Mouse (Mus musculus) left cerebral cortex, postnatal 25 days (tissue): ENCODE results near the gene Btnl2. TPM values are rescaled to one million over a fixed set of nuclear protein-coding genes. Genes with fewer than 3 reads are reported as not detected.
A peak's percentile ranks its signal among the peaks of the same experiment; 100 is the strongest.

Source experiments
- DNase-seq, 2 experiments: peaks; one replicate each; pipeline ENCODE4 v3.0.0; 2022; ENCODE audit warnings: low spot score in 2 of 2, mixed read lengths in 1 of 2
- intact Hi-C: fragments of 180-260 bp; cut with DNase I; formaldehyde crosslinking; loops from one replicate; pipeline ENCODE4 v1.15.1; 2025
- total RNA-seq, 2 experiments: library from RNA; stranded (reverse); gene quantifications; 2 replicates each; pipeline ENCODE4 v1.2.3; 2021

The Btnl2 gene
- total RNA-seq, 2 experiments from 2014 or later: 0.71 to 0.73 TPM

DNA sequence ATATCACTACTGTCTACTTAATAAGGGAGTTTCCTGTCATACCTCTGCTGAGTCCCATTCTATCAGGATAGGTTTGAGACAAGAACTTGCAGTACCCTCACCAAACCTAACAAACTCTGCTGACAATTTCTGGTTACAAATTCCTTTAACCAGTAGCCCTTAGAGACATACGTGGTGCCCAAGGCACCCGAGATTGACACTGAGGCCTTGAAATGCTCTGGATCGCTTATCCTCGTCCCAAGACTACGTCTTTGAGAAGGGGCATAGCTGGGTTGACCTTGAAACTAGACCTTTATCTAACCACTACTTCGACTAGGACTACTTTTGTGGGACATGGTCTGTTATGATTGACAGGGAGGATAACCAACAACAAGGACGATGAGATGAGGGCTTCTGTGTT, 9.1 kb upstream of the Btnl2 start:
- intact Hi-C loops: no loop called here

DNA sequence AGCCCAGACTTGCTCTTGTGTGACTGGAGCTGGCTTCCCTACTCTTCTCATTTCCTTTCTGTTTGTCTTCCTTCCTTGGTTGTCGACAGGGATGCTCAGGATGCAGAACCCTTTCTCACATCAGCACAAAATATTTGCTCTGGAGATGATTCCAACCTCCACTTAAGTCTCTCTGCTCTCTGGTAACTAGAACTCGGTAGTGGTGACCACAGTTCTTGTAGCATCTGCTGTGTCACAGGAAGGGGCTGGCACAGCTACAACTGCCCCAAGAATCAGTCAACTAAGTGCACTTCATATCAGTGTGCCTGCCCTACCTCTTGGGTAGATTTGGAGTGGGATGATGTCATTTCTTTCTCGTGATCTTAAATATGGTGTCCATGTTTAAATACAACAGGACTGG, 8.6 kb upstream of the Btnl2 start:
- intact Hi-C loops: no loop called here
- no peak for DNase-seq

More for the DNA sequence above, 9.1 kb upstream of the Btnl2 start:
- DNase-seq: no peak

DNA sequence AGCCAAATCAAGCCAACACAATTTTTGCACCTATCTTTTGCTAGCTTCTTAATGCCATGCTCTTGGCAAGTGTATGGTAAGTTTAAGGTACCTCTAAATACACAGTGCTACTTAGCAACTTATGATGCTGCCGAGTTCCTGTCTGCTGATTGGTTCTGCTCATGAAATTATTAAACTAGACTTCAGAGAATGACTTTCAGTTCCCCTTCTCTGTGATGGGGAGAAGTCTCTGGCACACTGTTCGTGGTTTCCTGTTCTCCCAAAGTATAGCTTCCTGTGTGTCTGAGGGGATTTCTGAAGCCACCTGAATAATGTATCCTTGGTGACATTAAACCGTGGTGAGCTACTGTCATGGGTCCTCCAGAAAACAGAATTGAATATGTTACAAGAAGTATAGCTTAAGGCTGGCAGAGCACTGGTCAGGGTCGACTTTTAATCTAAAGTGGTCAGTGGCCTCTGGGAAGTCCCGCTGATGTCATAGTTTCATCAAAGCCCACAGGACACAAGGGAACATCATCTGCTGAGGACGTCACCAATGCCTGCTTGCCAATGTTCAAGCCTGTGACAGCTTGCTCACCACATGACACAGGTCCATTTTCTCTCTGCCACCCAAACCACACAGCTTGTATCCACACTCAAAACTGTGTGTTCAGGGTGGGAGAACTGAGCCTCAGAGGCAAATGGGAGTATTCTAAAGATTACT, 6.9 kb upstream of the Btnl2 start:
- peak; percentile 48 to 63 for DNase-seq
- intact Hi-C loops: no loop called here

DNA sequence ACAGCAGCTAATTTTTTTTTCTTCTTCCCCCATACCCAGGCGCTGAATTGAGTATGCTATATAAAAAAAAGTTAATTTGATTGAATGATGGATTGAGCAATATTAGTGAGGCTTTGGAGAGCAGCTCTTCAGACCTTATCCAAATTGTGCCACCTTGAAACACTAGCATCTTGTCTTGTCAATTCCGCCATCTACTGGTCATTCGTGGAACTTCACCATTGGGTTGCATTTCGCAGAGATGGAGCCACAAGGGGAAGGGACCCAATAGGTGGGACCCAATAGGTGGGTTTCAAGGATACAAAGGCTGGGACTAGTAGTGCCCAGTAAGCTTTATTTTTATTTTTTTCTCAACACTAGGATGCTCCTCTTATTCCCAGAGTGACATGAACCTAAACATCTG, 5.2 kb upstream of the Btnl2 start:
- DNase-seq: peak; percentile 73 to 77
- intact Hi-C loops: loop anchor here (1.0 kb wide), 1 partner anchor 99 kb away; no protein-coding TSS in a partner anchor

DNA sequence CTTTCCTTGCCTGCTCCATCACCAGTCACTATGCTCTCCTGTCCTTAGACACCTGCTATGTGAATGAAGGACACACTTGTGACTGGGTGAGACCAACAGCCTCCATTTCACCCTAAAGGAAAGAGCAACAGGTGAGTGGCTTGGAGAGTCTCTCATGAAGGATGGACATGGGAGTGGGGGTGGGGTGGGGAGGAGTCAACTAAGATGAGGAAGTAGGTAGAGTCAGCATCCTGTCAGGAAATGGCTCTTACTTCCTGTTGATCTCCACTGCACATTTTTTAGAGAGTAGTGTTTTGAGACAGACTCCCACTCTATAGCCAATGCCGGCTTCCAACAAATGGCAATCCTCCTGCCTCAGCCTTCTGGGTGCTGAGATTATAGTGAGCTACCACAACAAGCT, 318 bp downstream of the Btnl2 start:
- DNase-seq: no peak
- intact Hi-C loops: loop anchor here (5.0 kb wide), 1 partner anchor 183 kb away; no protein-coding TSS in a partner anchor

DNA sequence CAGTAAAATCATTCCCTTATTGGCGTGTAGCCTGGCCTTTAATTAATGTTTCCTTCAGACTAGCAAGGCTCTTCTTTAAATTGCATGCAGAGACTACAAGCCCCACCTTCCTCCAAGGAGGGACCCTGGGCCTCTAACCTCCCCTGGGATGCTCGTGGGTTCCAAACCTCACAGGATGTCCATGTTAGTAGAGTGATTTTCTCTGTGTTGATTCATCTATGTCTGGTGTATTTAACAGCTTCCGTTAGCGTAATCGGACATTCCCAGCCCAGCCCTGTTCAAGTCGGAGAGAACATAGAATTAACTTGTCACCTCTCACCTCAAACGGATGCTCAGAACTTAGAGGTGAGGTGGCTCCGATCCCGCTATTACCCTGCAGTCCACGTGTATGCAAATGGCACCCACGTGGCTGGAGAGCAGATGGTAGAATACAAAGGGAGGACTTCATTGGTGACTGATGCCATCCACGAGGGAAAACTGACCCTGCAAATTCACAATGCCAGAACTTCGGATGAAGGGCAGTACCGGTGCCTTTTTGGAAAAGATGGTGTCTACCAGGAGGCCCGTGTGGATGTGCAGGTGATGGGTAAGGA, 8.4 kb downstream of the Btnl2 start:
- intact Hi-C loops: no loop called here
- DNase-seq: no peak

DNA sequence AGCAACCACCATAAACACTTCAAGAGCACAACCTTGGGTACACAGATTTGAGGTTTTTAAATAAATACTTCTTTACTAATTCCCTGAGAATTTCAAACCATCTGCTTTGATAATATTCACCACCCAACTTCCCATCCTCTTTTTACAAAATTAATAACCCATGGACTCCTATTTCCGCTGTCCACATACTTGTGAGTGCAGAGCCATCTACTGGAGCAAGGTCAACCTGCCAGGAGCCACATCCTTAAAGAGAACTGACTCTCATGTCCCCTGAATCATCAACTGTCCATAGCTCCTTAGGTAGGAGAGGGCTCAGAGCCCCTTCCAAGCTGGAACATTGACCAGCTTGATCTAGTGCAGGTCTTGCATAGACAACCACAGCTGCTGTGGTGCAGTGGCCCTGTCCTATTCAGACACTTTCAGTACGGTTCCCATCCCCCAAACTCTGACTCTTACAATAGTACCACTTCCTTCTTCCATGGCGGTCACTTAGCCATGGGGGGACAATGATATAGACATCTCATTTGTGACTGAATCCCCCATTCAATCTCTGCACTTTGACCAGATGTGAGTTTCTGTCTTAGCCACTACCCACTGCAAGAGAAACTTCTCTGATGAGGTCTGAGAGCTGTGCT, 9.2 kb downstream of the Btnl2 start:
- no peak for DNase-seq
- intact Hi-C loops: no loop called here

DNA sequence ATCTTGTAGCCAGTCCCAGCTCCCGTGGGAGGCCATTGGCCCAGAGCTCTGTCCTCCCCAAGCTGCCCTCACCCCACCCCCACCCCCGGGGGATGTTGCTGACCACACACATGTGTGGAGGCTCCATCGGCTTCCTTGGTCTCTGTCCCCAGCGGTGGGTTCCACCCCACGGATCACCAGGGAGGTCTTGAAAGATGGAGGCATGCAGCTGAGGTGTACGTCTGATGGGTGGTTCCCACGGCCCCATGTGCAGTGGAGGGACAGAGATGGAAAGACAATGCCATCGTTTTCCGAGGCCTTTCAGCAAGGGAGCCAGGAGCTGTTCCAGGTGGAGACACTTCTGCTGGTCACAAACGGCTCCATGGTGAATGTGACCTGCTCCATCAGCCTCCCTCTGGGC, 10.4 kb downstream of the Btnl2 start:
- no peak for DNase-seq
- intact Hi-C loops: no loop called here

DNA sequence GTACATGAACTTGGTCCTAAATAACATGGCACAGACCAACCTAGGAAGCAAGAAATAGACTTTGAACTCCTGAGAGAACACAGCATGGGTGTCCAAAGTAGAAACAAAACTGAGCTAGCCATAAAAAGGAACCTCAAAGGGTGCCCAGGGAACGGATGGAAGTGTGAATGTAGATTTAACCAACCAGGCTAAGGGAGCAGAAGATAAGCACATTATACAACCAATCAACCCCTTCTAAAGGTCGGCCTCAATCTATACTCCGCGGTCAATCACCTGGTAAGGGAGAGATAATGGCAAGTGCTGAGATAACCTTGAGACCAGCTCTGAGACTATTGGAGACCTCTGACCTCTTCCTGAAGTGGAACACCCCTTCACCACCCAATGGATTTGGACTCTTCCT, 15.9 kb downstream of the Btnl2 start:
- intact Hi-C loops: loop anchor here (5.0 kb wide), 1 partner anchor 107 kb away; the partner anchor contains the start of gene Btnl4

DNA sequence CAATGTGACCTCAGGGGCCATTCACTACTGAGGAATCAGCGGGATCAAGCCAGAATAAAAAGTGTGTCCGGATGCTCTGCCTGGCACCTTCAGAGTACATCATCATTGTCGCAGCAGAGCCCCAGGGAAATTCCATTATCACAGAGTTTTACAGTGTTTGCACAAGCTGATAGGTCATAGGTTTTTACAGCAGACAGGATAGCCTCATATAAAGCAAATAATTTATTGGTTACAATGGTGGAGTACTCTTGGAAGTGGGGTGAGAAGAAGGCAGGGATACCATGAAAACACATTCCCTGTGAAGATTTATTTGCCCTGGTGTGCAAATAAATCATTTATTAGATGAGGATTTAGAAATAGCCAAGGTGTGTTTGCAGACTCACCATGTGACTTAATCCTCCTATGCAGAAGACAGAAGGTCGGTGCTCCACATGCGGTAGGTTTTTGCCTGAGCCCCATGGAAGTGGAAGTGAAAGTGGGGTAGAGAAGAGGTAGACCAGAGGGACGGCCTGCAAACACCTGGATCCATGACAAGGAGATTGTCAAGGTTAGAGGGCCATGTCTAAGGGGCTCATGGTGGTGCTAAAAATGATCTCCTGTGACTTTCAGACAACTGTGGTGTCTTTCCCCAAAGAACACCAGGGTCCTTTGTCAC, 18.6 kb downstream of the Btnl2 start:
- no peak for DNase-seq
- intact Hi-C loops: loop anchor here (5.0 kb wide), 1 partner anchor 104 kb away; the partner anchor contains the start of gene Btnl4

More for the DNA sequence above, 15.9 kb downstream of the Btnl2 start:
- DNase-seq: no peak

DNA sequence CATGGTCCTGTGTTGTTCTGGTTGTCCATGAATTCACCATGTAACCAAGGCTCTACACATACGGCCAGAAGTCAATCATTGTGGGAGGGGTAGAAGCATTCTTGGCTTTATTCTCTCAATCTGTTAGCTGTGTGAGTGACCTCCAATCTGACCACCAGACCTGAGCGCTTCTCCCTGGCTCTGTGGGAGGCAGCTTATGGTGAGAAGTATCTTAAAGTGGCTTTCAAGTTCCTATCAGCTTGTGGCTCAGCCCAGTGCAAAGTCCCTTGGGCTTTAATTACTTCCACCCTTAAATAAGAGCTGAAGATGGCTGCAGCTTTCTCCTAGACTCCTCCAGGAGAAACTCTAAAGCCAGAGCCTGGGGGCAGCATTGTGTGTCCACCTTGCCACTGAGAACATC, 22.2 kb downstream of the Btnl2 start, which contains the start of gene Btnl1:
Gene Btnl1, plus strand, starts transcription at position 286 of the 400 bp plus-strand sequence.
- intact Hi-C loops: no loop called here
- DNase-seq: no peak

DNA sequence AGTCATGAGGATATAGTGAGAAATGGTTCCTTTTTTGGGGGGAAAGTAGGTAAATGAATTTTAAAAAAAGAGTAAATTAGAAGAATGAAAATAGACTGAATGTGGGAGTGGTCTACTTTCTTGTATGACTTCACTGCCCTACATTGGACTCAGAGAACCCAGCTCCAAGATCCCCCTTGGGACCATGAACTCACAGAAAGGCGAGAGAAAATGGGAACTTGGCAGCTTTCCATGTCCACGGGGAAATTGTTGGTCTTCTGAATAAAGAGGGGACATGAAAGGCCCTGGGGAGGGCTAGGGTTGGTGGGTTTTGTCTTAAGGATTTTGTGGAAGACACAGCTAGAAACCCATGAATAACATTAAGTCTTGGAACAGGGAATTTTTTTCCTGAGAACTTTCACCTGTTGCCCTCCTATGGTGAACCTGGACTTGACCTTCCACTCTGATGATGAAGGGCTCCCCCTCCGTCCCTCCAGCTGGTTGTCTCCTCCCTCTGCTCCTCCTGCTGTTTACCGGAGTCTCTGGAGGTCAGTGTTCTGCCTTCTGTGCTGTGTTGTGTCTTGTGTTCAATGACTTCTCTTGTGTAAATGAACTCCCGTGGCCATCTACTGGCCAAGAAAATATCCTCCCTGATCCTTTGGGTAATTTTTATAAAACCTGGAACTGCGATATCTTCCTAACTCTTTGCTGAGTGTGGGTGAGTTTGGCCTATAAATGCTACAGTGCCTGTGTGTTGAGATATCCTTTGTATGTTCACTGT, 23.0 kb downstream of the Btnl2 start:
- no peak for DNase-seq
- intact Hi-C loops: no loop called here

DNA sequence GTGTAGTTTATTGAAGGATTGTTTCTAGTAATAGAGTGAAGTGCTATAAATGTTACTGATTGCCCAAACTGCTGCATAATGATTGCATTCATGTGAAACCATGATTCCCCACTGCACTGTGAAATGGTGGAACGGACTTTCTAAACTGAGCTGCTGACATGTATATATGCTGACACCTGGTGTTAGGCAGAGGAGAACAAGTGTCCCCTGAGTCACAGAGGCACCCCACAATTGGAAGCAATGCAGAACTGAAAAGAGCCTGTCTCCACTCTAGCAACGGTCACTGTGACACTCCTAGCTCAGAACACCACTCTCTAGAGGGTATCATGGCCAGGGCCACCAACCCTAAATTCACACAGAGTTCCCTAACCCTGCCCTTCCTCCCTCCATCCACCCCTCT, 24.1 kb downstream of the Btnl2 start:
- intact Hi-C loops: no loop called here
- DNase-seq: no peak

DNA sequence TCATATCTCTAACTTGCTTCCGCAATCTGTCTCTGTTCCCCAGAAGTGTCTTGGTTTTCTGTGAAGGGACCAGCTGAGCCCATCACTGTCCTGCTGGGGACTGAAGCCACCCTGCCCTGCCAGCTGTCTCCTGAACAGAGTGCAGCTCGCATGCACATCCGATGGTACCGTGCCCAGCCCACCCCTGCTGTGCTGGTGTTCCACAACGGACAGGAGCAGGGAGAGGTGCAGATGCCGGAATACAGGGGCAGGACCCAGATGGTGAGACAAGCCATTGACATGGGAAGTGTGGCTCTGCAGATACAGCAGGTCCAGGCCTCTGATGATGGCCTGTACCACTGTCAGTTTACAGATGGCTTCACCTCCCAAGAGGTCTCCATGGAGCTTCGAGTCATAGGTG, 24.8 kb downstream of the Btnl2 start:
- intact Hi-C loops: no loop called here
- no peak for DNase-seq

DNA sequence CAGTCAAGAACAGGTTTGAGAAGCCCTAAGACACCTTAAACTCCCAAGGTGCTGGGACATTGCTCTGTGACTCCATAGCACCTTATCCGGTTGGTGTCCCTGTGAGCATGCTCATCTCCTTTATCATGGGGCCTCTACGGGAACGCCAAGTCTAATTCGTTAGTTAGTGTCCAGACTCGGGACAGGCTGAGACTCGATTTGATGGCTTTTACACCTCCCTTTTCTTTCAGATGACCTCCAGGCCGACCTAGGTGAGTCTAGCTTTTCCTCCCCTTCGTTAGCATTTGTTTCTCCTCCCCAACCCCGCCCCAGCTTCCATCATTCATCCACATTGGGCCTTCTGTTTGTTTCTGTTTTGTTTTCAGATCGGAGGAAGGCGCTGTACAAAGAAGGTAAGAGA, 27.3 kb downstream of the Btnl2 start:
- no peak for DNase-seq
- intact Hi-C loops: no loop called here

DNA sequence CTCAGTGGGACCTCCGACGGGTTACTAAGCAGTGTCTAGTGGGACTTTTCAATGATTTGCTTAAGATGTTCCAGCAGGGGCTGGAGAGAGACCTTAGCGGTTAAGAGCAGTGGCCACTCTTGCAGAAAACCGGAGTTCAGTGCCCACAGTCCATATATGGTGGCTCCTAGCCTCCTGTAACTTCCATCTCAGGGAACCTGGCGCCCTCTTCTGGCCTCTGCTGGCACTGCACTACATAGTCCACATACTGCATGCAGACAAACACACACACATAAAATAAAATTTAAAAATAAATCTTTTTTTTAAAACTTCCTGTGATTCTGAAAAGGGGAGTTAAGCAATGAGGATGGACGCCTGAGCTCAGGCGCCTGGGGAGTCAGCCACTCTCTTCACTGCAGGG, 28.6 kb downstream of the Btnl2 start:
- intact Hi-C loops: no loop called here
- no peak for DNase-seq

DNA sequence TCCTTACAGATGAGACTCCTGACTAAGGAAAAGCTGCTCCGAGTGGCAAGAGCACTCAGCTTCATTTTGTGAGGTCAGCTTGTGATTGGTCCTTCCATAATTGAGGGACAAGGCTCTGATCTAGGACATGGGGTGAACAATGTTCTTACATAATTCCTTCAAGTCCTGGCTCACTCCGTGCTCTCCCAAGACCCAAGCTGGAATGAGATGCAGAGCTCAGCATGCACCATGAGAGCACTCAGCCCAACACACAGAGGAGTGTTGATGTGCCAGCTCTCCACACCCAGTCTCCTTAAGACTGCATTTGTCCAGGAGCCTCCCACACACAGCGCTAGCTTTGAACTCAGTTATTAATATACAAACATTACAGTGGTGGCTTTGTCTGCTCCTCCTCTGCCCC, 30.1 kb downstream of the Btnl2 start:
- intact Hi-C loops: no loop called here
- no peak for DNase-seq

DNA sequence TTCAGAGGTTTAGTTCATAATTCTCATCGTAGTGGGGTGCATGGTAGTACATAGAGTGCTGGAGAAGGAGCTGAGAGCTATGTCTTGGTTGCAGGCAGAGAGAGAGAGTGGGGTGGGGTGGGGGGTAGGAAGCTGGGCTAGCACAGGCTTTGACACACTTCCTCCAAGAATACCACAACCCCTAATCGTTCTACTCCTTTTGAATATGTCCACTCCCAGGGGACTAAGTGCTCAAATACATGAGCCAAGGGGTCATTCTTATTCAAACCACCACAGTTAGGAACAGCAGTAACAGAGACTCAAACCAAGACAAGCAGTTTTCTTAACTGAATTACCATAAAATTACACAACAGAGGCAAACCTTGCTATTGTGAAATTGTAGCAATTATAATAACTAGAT, 32.0 kb downstream of the Btnl2 start:
- DNase-seq: no peak
- intact Hi-C loops: no loop called here

DNA sequence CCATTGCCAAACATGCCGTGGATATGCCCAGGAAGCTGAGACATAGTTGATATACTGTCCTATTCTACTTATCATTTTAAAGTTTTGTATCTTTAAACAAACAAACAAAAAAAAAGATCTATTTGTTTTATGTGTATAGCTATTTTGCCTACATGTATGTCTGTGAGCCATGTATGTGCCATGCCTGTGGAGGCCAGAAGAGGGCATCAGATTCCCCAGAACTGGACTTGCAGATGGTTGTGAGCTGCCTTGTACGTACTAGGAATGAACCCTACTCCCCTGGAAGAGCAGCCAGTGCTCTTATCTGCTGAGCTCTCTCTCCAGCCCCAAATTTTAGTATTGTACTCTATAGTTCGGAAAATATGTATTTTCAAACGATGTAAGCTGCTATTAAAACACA, 33.9 kb downstream of the Btnl2 start:
- DNase-seq: no peak
- intact Hi-C loops: loop anchor here (2.0 kb wide), 1 partner anchor 22 kb away; no protein-coding TSS in a partner anchor

DNA sequence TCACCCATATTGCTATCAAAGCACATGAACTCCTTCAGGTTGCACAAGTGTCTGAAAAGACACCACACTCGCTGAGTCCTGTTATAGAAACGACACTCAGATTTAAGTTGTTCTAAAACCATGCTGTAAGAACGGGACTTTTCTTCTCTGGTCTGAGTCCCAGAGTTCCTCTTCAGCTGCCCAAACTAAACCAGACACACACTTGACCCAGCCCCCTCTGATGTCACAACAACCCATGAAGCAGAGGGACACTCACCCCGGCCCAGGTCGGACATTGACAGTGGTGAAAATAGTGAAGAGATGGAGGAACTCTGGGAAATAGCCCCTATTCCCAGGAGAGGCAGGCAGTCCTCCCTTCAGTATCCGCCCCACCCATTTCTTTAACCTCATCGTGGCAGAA, 36.9 kb downstream of the Btnl2 start:
- intact Hi-C loops: no loop called here

More for the DNA sequence above, 36.9 kb downstream of the Btnl2 start:
- DNase-seq: no peak
